23 mouse cellular contexts compared by ENCODE assay signal in the genomic region with DNA sequence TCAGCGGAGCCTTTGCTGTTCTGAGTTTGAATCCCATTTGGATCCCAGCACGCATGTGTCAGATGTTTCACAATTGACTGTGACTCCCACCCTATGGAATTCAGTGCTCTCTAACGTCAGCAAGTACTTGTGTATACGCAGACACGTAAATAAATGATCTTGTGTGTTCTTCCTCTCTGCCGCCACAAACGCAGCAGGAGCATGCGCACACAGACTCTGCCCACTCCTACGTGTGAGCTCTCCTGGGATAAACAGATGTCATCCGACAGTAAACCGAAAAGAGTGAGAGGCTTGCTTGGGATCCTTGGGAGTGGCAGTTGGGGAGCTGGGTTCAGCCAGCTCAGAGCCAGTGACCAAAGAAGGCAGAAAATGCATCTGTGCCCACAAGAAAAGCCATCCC. TPM values are rescaled to one million over a fixed set of nuclear protein-coding genes. Genes with fewer than 3 reads are reported as not detected.
DNase-seq lines count a peak whose midpoint lies in the region; ATAC-seq and TF ChIP-seq lines count a peak whose summit lies in the region.
"Had no signal": no experiment of that assay in that cellular context is flagged by ENCODE, and none has a peak within 500 bp of the region (broad histone marks: within the 10 kb centered on the region; RNA-seq: fewer than 3 reads in every experiment).

No protein-coding gene starts in this region.

- no peaks in the 10 kb centered on the region for H3K36me3 ChIP-seq in embryonic facial prominence, embryonic 15.5 days
- no peaks in the 10 kb centered on the region for H3K36me3 ChIP-seq in embryonic facial prominence, embryonic 10.5 days (replicated peaks)
- H3K36me3 ChIP-seq in stomach, embryonic 16.5 days (ENCODE audit: control insufficient read depth, insufficient read depth, low read length), result no peaks in the 10 kb centered on the region
- H3K36me3 ChIP-seq: liver, embryonic 15.5 days; midbrain, embryonic 15.5 days had no signal

- no peak for DNase-seq in embryonic facial prominence, embryonic 10.5 days (ENCODE audit: low spot score)
- DNase-seq in R1 (ENCODE audit: low read depth, low spot score), result peak; percentile 57
- DNase-seq in lung, postnatal 10 days, result peak; percentile 64
- no peak for DNase-seq in gastrocnemius, postnatal 10 days
- no peak for DNase-seq in cerebellum, adult 2 months
- no peak for DNase-seq in left cerebral cortex, postnatal 4 days
- DNase-seq: adrenal gland, postnatal 36 days; cerebellum, adult 18-20 months; gastrocnemius, postnatal 14 days; heart, adult 18-20 months; heart, postnatal 4 days; kidney, adult 9 months; kidney, postnatal 4 days; right cerebral cortex, postnatal 14 days had no signal

- TF ChIP-seq CTCF in cerebellum, adult 2 months (IDR thresholded peaks at IDR 0.05; ENCODE audit: borderline replicate concordance, insufficient read depth, low read depth, low read length), result no peak

- H3K9me3 ChIP-seq in embryonic facial prominence, embryonic 15.5 days (replicated peaks), result no peaks in the 10 kb centered on the region
- no peaks in the 10 kb centered on the region for H3K9me3 ChIP-seq in embryonic facial prominence, embryonic 10.5 days
- H3K9me3 ChIP-seq in stomach, embryonic 16.5 days (replicated peaks; ENCODE audit: control insufficient read depth, low read length), result no peaks in the 10 kb centered on the region
- H3K9me3 ChIP-seq: liver, embryonic 15.5 days; midbrain, embryonic 15.5 days had no signal

- H3K27me3 ChIP-seq in embryonic facial prominence, embryonic 15.5 days, result no peaks in the 10 kb centered on the region
- H3K27me3 ChIP-seq in embryonic facial prominence, embryonic 10.5 days (replicated peaks; ENCODE audit: low read depth, poor library complexity, severe bottlenecking), result no peaks in the 10 kb centered on the region
- no peaks in the 10 kb centered on the region for H3K27me3 ChIP-seq in stomach, embryonic 16.5 days (ENCODE audit: control insufficient read depth, insufficient read depth, low read length)
- no peaks in the 10 kb centered on the region for H3K27me3 ChIP-seq in cerebellum, adult 2 months (ENCODE audit: control insufficient read depth, insufficient read depth, low read length)
- H3K27me3 ChIP-seq: liver, embryonic 15.5 days; midbrain, embryonic 15.5 days had no signal

- H3K4me2 ChIP-seq in embryonic facial prominence, embryonic 15.5 days (replicated peaks), result no peak overlapping the region
- H3K4me2 ChIP-seq in stomach, embryonic 16.5 days (ENCODE audit: low read depth, low read length), result no peak overlapping the region; the same call in 1 of the 2 replicates
- H3K4me2 ChIP-seq: liver, embryonic 15.5 days; midbrain, embryonic 15.5 days had no signal

- intact Hi-C loops in left cerebral cortex, postnatal 4 days (cut with DNase I), result no loop called here

- peak overlapping the region; percentile 29 for H3K27ac ChIP-seq in embryonic facial prominence, embryonic 15.5 days (replicated peaks)
- no peak overlapping the region for H3K27ac ChIP-seq in embryonic facial prominence, embryonic 10.5 days (replicated peaks)
- peak overlapping the region; percentile 72 for H3K27ac ChIP-seq in stomach, embryonic 16.5 days (ENCODE audit: low read length)
- no peak overlapping the region for H3K27ac ChIP-seq in cerebellum, adult 2 months (ENCODE audit: insufficient read depth, low read length)
- H3K27ac ChIP-seq: hindbrain, postnatal 0 days; liver, embryonic 15.5 days; midbrain, embryonic 15.5 days had no signal

- ATAC-seq in embryonic facial prominence, embryonic 15.5 days (ENCODE audit: insufficient number of reproducible peaks, low FRiP score, low TSS enrichment, low read depth), result no peak
- peak; percentile 58; the same call in 1 of the 2 replicates for ATAC-seq in stomach, embryonic 16.5 days (ENCODE audit: insufficient read depth, low FRiP score)
- ATAC-seq: CD4-positive, CD25-positive, alpha-beta regulatory T cell, adult 4 months; forebrain, embryonic 14.5 days; hindbrain, postnatal 0 days; midbrain, embryonic 15.5 days had no signal

- no peak overlapping the region for H3K4me3 ChIP-seq in embryonic facial prominence, embryonic 15.5 days (replicated peaks)
- H3K4me3 ChIP-seq in embryonic facial prominence, embryonic 10.5 days, result no peak overlapping the region
- H3K4me3 ChIP-seq in stomach, embryonic 16.5 days (replicated peaks; ENCODE audit: low read length), result no peak overlapping the region
- H3K4me3 ChIP-seq in cerebellum, adult 2 months (replicated peaks; ENCODE audit: insufficient read depth, low read depth, low read length), result no peak overlapping the region
- H3K4me3 ChIP-seq: liver, embryonic 15.5 days; midbrain, embryonic 15.5 days; myocyte had no signal

- 62% methylated on average over 11 of the region's 11 CpGs for WGBS in embryonic facial prominence, embryonic 15.5 days
- 80% methylated on average over 11 of the region's 11 CpGs for WGBS in embryonic facial prominence, embryonic 10.5 days
- whole genome bisulfite sequencing in stomach, embryonic 16.5 days, result 32% methylated on average over 11 of the region's 11 CpGs
- WGBS in cerebellum, adult 2 months, result 80% methylated on average over 11 of the region's 11 CpGs

- H3K9ac ChIP-seq in embryonic facial prominence, embryonic 15.5 days, result no peak overlapping the region
- no peak overlapping the region; the same call in 1 of the 2 replicates for H3K9ac ChIP-seq in stomach, embryonic 16.5 days (ENCODE audit: low read length)
- H3K9ac ChIP-seq: liver, embryonic 15.5 days; midbrain, embryonic 15.5 days had no signal

- no peaks in the 10 kb centered on the region for H3K4me1 ChIP-seq in embryonic facial prominence, embryonic 15.5 days
- no peaks in the 10 kb centered on the region for H3K4me1 ChIP-seq in embryonic facial prominence, embryonic 10.5 days
- H3K4me1 ChIP-seq in stomach, embryonic 16.5 days (ENCODE audit: control insufficient read depth, insufficient read depth, low read length), result no peaks in the 10 kb centered on the region
- peaks cover 5% of the 10 kb centered on the region for H3K4me1 ChIP-seq in cerebellum, adult 2 months (ENCODE audit: control insufficient read depth, insufficient read depth, low read length)
- H3K4me1 ChIP-seq: liver, embryonic 15.5 days; midbrain, embryonic 15.5 days had no signal

- TF ChIP-seq POLR2A in cerebellum, adult 2 months (IDR thresholded peaks at IDR 0.05; ENCODE audit: borderline replicate concordance, insufficient read depth, low read length), result no peak

RNA-seq across cellular contexts. Expression of a gene that starts 29.7 kb away (rescaled TPM):
- polyA plus RNA-seq in embryonic facial prominence, embryonic 15.5 days (2015; fragmentation: Nextera tagmentation; extraction: Ambion mirVana), result 4.3 and 4.7 TPM in 2 replicates
- polyA plus RNA-seq in embryonic facial prominence, embryonic 10.5 days (2016; fragmentation: Nextera tagmentation; extraction: Ambion mirVana), result 0.34 and 0.77 TPM in 2 replicates
- 15.3 and 16.9 TPM in 2 replicates for polyA plus RNA-seq in stomach, embryonic 16.5 days (2015; fragmentation: Nextera tagmentation; extraction: Ambion mirVana)
- total RNA-seq in gastrocnemius, postnatal 10 days (2021), result 1 to 10 TPM; 5.3 to 7.0 TPM
- 3.7 and 5.0 TPM in 2 replicates for polyA plus RNA-seq in cerebellum, adult 2 months (2012; rRNA removed)
- 1 to 10 TPM; 3.1 to 3.9 TPM for total RNA-seq in left cerebral cortex, postnatal 4 days (2021)
- total RNA-seq: megakaryocyte-erythroid progenitor cell, adult 5-6 weeks had no signal
- polyA plus RNA-seq: CD4-positive, CD25-positive, alpha-beta regulatory T cell, adult 4 months had no signal

Comparison
In these comparisons a context has a peak if more than half of its experiments do, and no peak if none do; other contexts are left out.
1. H3K27ac ChIP-seq: peak in embryonic facial prominence, embryonic 15.5 days (single experiment) and stomach, embryonic 16.5 days (single experiment); none in embryonic facial prominence, embryonic 10.5 days (single experiment) and cerebellum, adult 2 months (single experiment).
2. DNase-seq: peak in R1 (single experiment) and lung, postnatal 10 days (single experiment); none in embryonic facial prominence, embryonic 10.5 days (single experiment), gastrocnemius, postnatal 10 days (single experiment), cerebellum, adult 2 months (0 of 2) and left cerebral cortex, postnatal 4 days (single experiment).